Mouse (Mus musculus) urinary bladder, postnatal 25 days (tissue): ENCODE data around the gene Pias3.
"Not testable (repeated sequence)": the region's sequence is repeated elsewhere in the genome, so short reads cannot be mapped to it uniquely, and the experiment has no call there.

Experiments used
- DNase-seq: peaks from one replicate; pipeline ENCODE4 v3.0.0; 2022; ENCODE audit warnings: low spot score

Pias3 gene

DNA sequence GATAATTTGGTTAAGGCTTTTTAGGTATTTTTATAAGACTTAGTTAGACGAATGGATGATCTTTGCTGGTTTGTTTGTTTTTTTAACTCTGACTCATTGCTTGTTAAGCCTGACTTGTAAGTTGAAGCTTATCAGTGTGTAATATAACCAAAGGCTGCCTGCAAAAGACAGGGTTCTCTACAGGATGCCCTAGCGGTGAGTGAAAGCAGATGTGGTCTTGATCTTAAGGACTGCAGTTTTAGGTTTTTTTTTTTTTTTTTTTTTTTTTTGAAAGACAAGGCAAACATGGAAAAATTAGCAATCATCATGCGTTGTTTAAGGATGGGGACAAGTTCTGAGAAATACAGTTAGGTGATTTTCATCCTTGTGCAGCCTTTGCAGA lies 33.2 kb downstream of the Pias3 start:
- no peak for DNase-seq

DNA sequence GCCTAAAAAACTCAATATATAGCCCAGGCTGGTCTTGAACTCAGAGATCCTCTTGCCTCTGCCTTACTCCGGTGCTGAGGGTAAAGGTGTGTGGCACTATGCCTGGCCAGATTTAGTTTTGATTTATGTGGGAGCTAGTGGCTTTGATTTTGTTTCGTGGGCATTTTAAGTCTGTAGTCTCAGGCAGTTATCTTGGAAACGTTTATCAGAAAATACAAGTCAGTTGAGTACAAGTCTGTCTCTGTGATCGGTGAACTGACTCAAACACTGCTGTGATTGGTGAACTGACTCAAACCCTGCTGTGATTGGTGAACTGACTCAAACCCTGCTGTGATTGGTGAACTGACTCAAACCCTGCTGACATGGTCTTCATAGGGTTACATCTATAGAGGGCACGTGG lies 34.6 kb downstream of the Pias3 start:
- DNase-seq: no peak

DNA sequence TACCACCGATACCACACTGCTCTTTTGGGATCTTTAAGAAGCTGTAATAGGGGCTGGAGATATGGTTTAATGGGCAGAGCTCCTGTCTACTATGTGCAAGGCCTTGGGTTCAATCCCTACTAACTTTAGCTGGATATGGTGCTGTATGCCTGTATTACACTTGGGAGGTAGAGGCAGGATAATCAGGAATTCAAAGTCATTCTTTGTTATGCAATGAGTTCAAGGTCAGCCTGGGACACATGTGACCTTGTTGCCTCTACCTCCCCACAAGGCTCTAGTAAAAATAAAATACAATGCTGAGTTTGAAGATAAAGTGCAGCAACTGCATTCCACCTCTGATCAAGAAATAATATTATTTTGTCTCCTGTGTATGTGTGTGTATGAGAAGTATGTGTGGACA lies 37.8 kb downstream of the Pias3 start:
- DNase-seq: no peak

DNA sequence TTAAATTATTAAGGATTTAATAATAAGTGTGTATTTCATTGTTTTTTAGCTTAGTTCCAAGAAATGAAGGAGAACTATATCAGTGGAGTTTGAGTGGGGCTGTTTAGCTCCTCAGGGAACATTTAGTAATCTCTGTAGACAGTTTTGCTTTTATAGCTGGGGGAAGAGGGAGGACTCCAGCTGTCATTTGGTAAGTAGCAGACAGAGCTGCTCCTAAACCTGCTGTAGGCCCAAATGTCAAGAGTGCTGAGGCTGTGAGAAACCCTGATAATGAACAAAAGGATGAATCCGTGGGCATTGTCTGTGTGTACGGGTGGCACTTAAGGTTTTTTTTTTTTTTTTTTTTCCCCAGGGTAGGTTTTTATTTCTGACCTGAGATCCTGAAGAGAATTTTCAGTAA lies 39.0 kb downstream of the Pias3 start:
- no peak for DNase-seq

DNA sequence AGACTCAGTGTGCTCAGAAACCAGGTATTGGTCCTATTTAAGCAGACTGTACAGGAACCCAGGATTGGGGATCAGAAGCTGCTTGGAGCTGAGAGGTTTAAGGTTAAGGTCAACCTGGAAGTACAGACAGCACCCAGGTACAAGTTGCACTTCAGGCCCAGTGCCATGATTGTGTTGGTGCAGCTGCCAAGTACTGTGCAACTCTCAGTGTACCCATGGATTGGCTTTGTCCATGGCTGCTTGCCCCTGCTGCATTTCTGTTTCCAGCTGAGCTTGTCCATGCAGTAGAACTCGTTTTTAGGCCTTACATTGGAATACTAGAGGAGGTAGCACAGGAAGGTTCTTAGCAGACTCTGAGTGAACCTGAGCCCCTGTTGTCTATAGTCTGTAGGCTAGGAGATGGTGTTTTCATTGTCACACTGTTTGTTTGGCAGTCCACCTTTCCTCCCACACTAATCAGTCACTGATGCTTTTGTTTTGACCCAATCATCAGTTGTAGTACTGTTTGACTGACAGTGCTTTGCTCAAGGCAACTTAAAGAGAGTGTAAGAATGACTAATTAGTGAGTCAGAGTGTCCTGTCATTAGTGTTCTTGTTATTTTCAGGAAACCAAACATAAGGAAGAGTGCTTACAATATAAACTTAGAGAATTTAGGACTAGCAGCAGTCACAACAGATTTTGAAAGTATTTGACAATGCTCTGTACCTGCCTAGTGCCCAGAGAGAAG lies 41.0 kb downstream of the Pias3 start:
- no peak for DNase-seq

DNA sequence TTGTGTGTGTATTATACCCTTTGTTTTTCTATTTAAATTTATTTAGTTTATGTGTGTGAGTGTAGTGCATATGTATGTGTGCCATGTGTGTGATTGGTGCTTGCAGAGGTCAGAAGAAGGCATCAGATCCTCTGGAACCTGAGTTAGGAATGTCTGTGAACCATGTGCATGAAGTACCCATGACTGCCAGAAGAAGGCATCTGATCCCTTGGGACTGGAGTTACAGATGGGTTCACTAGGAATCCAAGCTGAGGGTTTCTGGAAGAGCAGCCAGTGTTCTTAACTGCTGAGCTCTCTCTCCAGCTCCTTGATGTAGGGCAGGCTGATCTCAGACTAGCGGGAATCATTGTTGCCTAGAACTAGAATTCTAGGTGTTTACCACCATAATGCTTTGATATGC lies 41.8 kb downstream of the Pias3 start:
- DNase-seq: no peak

DNA sequence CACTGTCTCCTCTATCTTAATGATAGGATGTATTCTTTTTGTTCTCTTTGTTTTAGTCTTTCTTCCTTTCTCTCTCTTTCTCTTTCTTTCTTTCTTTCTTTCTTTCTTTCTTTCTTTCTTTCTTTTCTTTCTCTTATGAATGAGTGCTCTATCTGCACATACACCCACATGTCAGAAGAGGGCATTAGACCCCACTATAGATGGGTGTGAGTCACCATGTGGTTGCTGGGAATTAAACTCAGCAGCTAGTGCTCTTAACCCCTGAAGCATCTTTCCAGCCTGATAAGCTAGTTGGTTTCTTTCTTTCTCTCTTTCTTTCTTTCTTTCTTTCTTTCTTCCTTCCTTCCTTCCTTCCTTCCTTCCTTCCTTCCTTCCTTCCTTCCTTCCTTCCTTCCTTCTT lies 44.1 kb downstream of the Pias3 start:
- not testable (repeated sequence) for DNase-seq

DNA sequence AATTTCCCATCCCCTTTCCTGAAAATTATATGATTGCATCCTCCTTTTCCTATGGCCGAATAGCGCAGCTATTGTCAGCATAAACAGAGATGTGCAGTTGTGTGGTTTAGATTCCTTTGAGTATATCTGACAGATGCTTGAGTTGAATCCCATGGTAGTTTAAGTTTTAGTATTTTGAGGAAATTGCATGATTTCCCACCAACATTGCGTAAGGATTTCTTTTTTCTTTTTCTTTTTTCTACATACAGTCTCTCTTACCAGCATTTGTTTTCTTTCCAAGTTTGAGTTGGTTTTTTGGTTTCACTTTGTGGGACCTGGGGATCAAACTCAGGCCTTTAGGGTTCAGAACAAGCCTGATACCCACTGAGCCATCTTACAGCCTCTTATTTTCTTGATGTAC lies 48.2 kb downstream of the Pias3 start:
- no peak for DNase-seq

DNA sequence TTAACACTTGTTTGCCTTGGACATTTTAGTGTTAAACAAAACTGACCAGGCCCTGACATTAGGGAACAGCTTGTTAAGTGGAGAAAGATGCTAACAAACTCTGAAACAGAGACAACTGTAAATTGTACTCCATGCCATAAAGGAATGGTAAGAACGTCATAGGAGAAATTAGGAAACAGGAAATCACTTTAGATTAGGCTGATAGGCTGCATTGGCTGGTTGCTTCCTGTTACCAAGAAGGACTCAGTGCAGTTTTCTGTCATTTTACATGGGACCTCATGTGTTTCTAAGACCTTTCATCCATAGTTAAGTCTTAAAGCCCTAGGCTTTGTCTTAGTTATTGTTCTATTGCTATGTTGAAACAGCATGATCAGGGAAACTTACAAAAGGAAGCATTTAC lies 50.6 kb downstream of the Pias3 start:
- DNase-seq: no peak
